Mouse (Mus musculus) liver, embryonic 11.5 days (tissue): ENCODE data around the gene Cdipt. TPM values are rescaled to one million over a fixed set of nuclear protein-coding genes. Genes with fewer than 3 reads are reported as not detected.
A peak's percentile ranks its signal among the peaks of the same experiment; 100 is the strongest.

Experiments
- ATAC-seq: fragments of 200-750 bp; cut with Nextera tagmentation; replicated peaks from 2 replicates; pipeline ENCODE4 v1.8.0; 2017; ENCODE audit warnings: moderate number of reproducible peaks, mild to moderate bottlenecking, moderate TSS enrichment, moderate library complexity; ENCODE audit not compliant: low FRiP score
- DNase-seq: peaks from one replicate; pipeline ENCODE4 v3.0.0-alpha.2; 2017; ENCODE audit warnings: low spot score
- H3K27ac ChIP-seq: fragments of 300-500 bp; sonication (generic); 2 replicates; pipeline ENCODE4 v1.5.1; 2014; ENCODE audit warnings: mild to moderate bottlenecking, low read depth, low read length, control low read depth
- H3K27me3 ChIP-seq: fragments of 300-500 bp; sonication (generic); replicated peaks from 2 replicates; pipeline ENCODE4 v1.6.1; 2014; ENCODE audit warnings: low read length, mixed read lengths; ENCODE audit not compliant: control insufficient read depth, insufficient read depth
- H3K36me3 ChIP-seq: fragments of 300-500 bp; sonication (generic); 2 replicates; pipeline ENCODE4 v1.6.1; 2014; ENCODE audit warnings: mild to moderate bottlenecking, low read length, moderate library complexity, mixed read lengths; ENCODE audit not compliant: control insufficient read depth, insufficient read depth
- H3K4me1 ChIP-seq: fragments of 300-500 bp; sonication (generic); replicated peaks from 2 replicates; pipeline ENCODE4 v1.6.1; 2014; ENCODE audit warnings: low read length, mixed read lengths; ENCODE audit not compliant: control insufficient read depth, insufficient read depth
- H3K4me2 ChIP-seq: fragments of 300-500 bp; sonication (generic); 2 replicates; pipeline ENCODE4 v1.6.1; 2014; ENCODE audit warnings: mild to moderate bottlenecking, control low read depth, moderate library complexity
- H3K4me3 ChIP-seq: fragments of 300-500 bp; sonication (generic); 2 replicates; pipeline ENCODE4 v1.5.1; 2014; ENCODE audit warnings: low read depth, low read length, control low read depth
- H3K9ac ChIP-seq: fragments of 300-500 bp; sonication (generic); 2 replicates; pipeline ENCODE4 v1.6.1; 2014; ENCODE audit warnings: low read depth, low read length, control low read depth
- H3K9me3 ChIP-seq: fragments of 300-500 bp; sonication (generic); 2 replicates; pipeline ENCODE4 v1.6.1; 2016; ENCODE audit warnings: low read length, inconsistent platforms, mixed read lengths; ENCODE audit not compliant: control insufficient read depth
- WGBS: fragments of 180-500 bp; shearing (Covaris S2); extraction: QIAGEN DNeasy Blood & Tissue Kit; methylation state at CpG from one replicate; pipeline ENCODE4 v1.1.7; 2014; 5-methylcytosine and 5-hydroxymethylcytosine counted together
- polyA plus RNA-seq: library from polyadenylated mRNA; unstranded; fragments of >200 nt; fragmentation: Nextera tagmentation; extraction: Ambion mirVana; gene quantifications from 2 replicates; pipeline ENCODE4 v1.2.1, GENCODE M21; 2014

Cdipt gene
- polyA plus RNA-seq, 1 experiment from 2014 or later = 72.2 TPM

- Histone ChIP-seq H3K36me3 (peaks cover 13% of the 10 kb centered on the region), H3K27me3 (no peaks in the 10 kb centered on the region), H3K4me1 (peaks cover 41% of the 10 kb centered on the region), H3K4me2 (peak overlapping the region; percentile 98), H3K4me3 (peak overlapping the region; percentile 47; the same call in 1 of the 2 replicates), H3K9ac (no peak overlapping the region), H3K9me3 (no peaks in the 10 kb centered on the region), H3K27ac (no peak overlapping the region)
- WGBS = 90% methylated on average over 6 of the region's 6 CpGs
- DNase-seq (no peak), ATAC-seq (no peak)
Measured at GRCm38 (mm10) chr7:127013385-127013784, 37.7 kb downstream of the Cdipt start.

GRCm38 (mm10) chr7:127014320-127014719, 38.6 kb downstream of the Cdipt start, which contains the start of gene Mvp:
Gene Mvp, minus strand, starts transcription at chr7:127014621.
- H3K9ac ChIP-seq = peak within 1 kb of the TSS; percentile 94
- peaks cover 33% of the 10 kb centered on the region for H3K4me1 ChIP-seq
- DNase-seq (no peak), ATAC-seq (no peak)
- H3K27ac ChIP-seq = 0 out of 2 replicates have a peak within 1 kb of the TSS, but pooled peaks have one; percentile 1
- peak within 1 kb of the TSS; percentile 98 for H3K4me2 ChIP-seq
- peaks cover 13% of the 10 kb centered on the region for H3K36me3 ChIP-seq
- peak within 1 kb of the TSS; percentile 86 for H3K4me3 ChIP-seq
- H3K9me3 ChIP-seq = no peaks in the 10 kb centered on the region
- 31% methylated on average over 11 of the region's 11 CpGs for WGBS
- H3K27me3 ChIP-seq = no peaks in the 10 kb centered on the region

- Histone ChIP-seq H3K27ac (no peak overlapping the region), H3K9me3 (no peaks in the 10 kb centered on the region), H3K9ac (no peak overlapping the region), H3K4me1 (peaks cover 37% of the 10 kb centered on the region), H3K4me2 (peak overlapping the region; percentile 98), H3K4me3 (no peak overlapping the region; the same call in 1 of the 2 replicates), H3K27me3 (no peaks in the 10 kb centered on the region), H3K36me3 (peaks cover 13% of the 10 kb centered on the region)
- WGBS = 92% methylated on average over 12 of the region's 12 CpGs
- ATAC-seq (no peak), DNase-seq (no peak)
Measured at GRCm38 (mm10) chr7:127014993-127015392, 39.3 kb downstream of the Cdipt start.

GRCm38 (mm10) chr7:127016081-127016480, 40.4 kb downstream of the Cdipt start:
- H3K4me2 ChIP-seq = peak overlapping the region; percentile 98
- DNase-seq = no peak
- peaks cover 47% of the 10 kb centered on the region for H3K4me1 ChIP-seq
- H3K27me3 ChIP-seq = no peaks in the 10 kb centered on the region
- WGBS = 3% methylated on average over 10 of the region's 10 CpGs
- H3K9ac ChIP-seq = peak overlapping the region; percentile 94
- peak overlapping the region; percentile 95 for H3K27ac ChIP-seq
- peak overlapping the region; percentile 86 for H3K4me3 ChIP-seq
- H3K9me3 ChIP-seq = no peaks in the 10 kb centered on the region
- ATAC-seq = peak; percentile 46
- peaks cover 13% of the 10 kb centered on the region for H3K36me3 ChIP-seq

GRCm38 (mm10) chr7:127016481-127016485, 40.6 kb downstream of the Cdipt start, which contains the start of gene Pagr1b:
Gene Pagr1b, minus strand, starts transcription at chr7:127016484.
- ATAC-seq (no peak), DNase-seq (no peak)
- H3K27ac ChIP-seq = peak within 1 kb of the TSS; percentile 95
- peaks cover 49% of the 10 kb centered on the region for H3K4me1 ChIP-seq
- H3K27me3 ChIP-seq = no peaks in the 10 kb centered on the region
- peak within 1 kb of the TSS; percentile 94 for H3K9ac ChIP-seq
- H3K9me3 ChIP-seq = no peaks in the 10 kb centered on the region
- peak within 1 kb of the TSS; percentile 86 for H3K4me3 ChIP-seq
- peak within 1 kb of the TSS; percentile 98 for H3K4me2 ChIP-seq
- H3K36me3 ChIP-seq = peaks cover 13% of the 10 kb centered on the region

- ATAC-seq (peak; percentile 60), DNase-seq (peak; percentile 78)
- Histone ChIP-seq H3K4me2 (peak overlapping the region; percentile 98), H3K9ac (peak overlapping the region; percentile 94), H3K4me1 (peaks cover 52% of the 10 kb centered on the region), H3K9me3 (no peaks in the 10 kb centered on the region), H3K27me3 (no peaks in the 10 kb centered on the region), H3K27ac (peak overlapping the region; percentile 95), H3K36me3 (peaks cover 13% of the 10 kb centered on the region), H3K4me3 (peak overlapping the region; percentile 86)
- 0% methylated on average over 22 of the region's 22 CpGs for WGBS
Measured at GRCm38 (mm10) chr7:127016486-127016938, 40.8 kb downstream of the Cdipt start.

- H3K36me3 ChIP-seq = peaks cover 15% of the 10 kb centered on the region
- 5% methylated on average over 39 of the region's 39 CpGs for WGBS
- no peaks in the 10 kb centered on the region for H3K27me3 ChIP-seq
- H3K4me1 ChIP-seq = peaks cover 59% of the 10 kb centered on the region
- H3K4me2 ChIP-seq = peak within 1 kb of the TSS; percentile 98
- H3K9me3 ChIP-seq = no peaks in the 10 kb centered on the region
- peak within 1 kb of the TSS; percentile 86 for H3K4me3 ChIP-seq
- peak within 1 kb of the TSS; percentile 94 for H3K9ac ChIP-seq
- ATAC-seq = peak; percentile 84
- DNase-seq = peak; percentile 98
- H3K27ac ChIP-seq = peak within 1 kb of the TSS; percentile 95
Measured at GRCm38 (mm10) chr7:127016971-127017949, 41.5 kb downstream of the Cdipt start, which contains the start of gene Pagr1a. Gene Pagr1a, minus strand, starts transcription at chr7:127017352.

GRCm38 (mm10) chr7:127017950-127018345, 42.2 kb downstream of the Cdipt start:
- Histone ChIP-seq H3K27me3 (no peaks in the 10 kb centered on the region), H3K27ac (peak overlapping the region; percentile 51), H3K9me3 (no peaks in the 10 kb centered on the region), H3K36me3 (peaks cover 20% of the 10 kb centered on the region), H3K9ac (peak overlapping the region; percentile 35; the same call in 1 of the 2 replicates), H3K4me1 (peaks cover 64% of the 10 kb centered on the region), H3K4me3 (no peak overlapping the region), H3K4me2 (peak overlapping the region; percentile 25)
- ATAC-seq = no peak
- 50% methylated on average over 6 of the region's 6 CpGs for WGBS
- DNase-seq = no peak
